In genomic region chr13:94941230-94941629, GRCm38 (mm10) we compare ENCODE assay signal across 8 mouse cellular contexts. TPM values are rescaled to one million over a fixed set of nuclear protein-coding genes. Genes with fewer than 3 reads are reported as not detected.
DNase-seq lines count a peak whose midpoint lies in the region; ATAC-seq and TF ChIP-seq lines count a peak whose summit lies in the region.

No protein-coding gene starts in this region.

- TF ChIP-seq POLR2A in thymus, adult 2 months (IDR thresholded peaks at IDR 0.05; ENCODE audit: control insufficient read depth, extremely low read depth, insufficient read depth, low read length, poor library complexity), result no peak

- H3K27ac ChIP-seq in thymus, adult 2 months (ENCODE audit: control insufficient read depth, insufficient read depth, low read length), result no peak overlapping the region
- H3K27ac ChIP-seq in limb, embryonic 10.5 days, result no peak overlapping the region

- WGBS in thymus, adult 2 months, result 23% methylated on average over 4 of the region's 4 CpGs
- WGBS in limb, embryonic 10.5 days, result 20% methylated on average over 4 of the region's 4 CpGs

- H3K4me1 ChIP-seq in thymus, adult 2 months (replicated peaks; ENCODE audit: control insufficient read depth, insufficient read depth, low read length), result no peaks in the 10 kb centered on the region
- no peaks in the 10 kb centered on the region for H3K4me1 ChIP-seq in limb, embryonic 10.5 days

- peak; percentile 41 for DNase-seq in thymus, adult 2 months
- DNase-seq in thymus, adult 18-20 months, result no peak
- DNase-seq in brain, adult 2 months (ENCODE audit: low read depth, low spot score), result peak; percentile 82
- DNase-seq in fibroblast of lung, adult 2 months (ENCODE audit: low read depth), result peak; percentile 33
- DNase-seq in limb, embryonic 10.5 days (ENCODE audit: low spot score), result peak; percentile 78
- peak; percentile 55 for DNase-seq in ovary, postnatal 14 days (ENCODE audit: low spot score)

- no peak for TF ChIP-seq CTCF in thymus, adult 2 months (IDR thresholded peaks at IDR 0.05; ENCODE audit: borderline replicate concordance, control insufficient read depth, extremely low read depth, insufficient read depth, low read length, poor library complexity)

- no peaks in the 10 kb centered on the region for H3K36me3 ChIP-seq in thymus, adult 2 months (ENCODE audit: control insufficient read depth, insufficient read depth, low read length)
- no peaks in the 10 kb centered on the region for H3K36me3 ChIP-seq in limb, embryonic 10.5 days

- no peak overlapping the region for H3K4me3 ChIP-seq in thymus, adult 2 months (ENCODE audit: control insufficient read depth, insufficient read depth, low read length)
- no peak overlapping the region for H3K4me3 ChIP-seq in limb, embryonic 10.5 days

- H3K9me3 ChIP-seq in limb, embryonic 10.5 days (replicated peaks), result no peaks in the 10 kb centered on the region

- H3K27me3 ChIP-seq in thymus, adult 2 months (ENCODE audit: control insufficient read depth, insufficient read depth, low read length), result no peaks in the 10 kb centered on the region
- H3K27me3 ChIP-seq in limb, embryonic 10.5 days (ENCODE audit: low read depth, poor library complexity, severe bottlenecking), result peaks cover 8% of the 10 kb centered on the region; the same call in 1 of the 2 replicates

- peak; percentile 35 for ATAC-seq in inflammation-experienced regulatory T-cells, adult 6 months
- ATAC-seq in erythroblast, adult 5-6 weeks (replicated peaks; ENCODE audit: low FRiP score, poor library complexity, severe bottlenecking), result no peak

RNA-seq across cellular contexts. Expression of gene Wdr41, which starts 34.9 kb away (rescaled TPM):
- 12.2 and 12.7 TPM in 2 replicates for polyA plus RNA-seq in thymus, adult 2 months (2012; rRNA removed)
- polyA plus RNA-seq in inflammation-experienced regulatory T-cells, adult 6 months (2017; shearing (Covaris generic)), result 1 to 10 TPM; 2.9 to 5.7 (median 4.5) TPM
- polyA plus RNA-seq in limb, embryonic 10.5 days (2016; fragmentation: Nextera tagmentation; extraction: Ambion mirVana), result 12.6 and 16.4 TPM in 2 replicates
- 6.9 and 14.0 TPM in 2 replicates for total RNA-seq in erythroblast, adult 5-6 weeks (2015; ENCODE audit: low replicate concordance)
- total RNA-seq in erythroblast, adult 5-6 weeks (2017; ENCODE audit: low replicate concordance), result 2.0 and 3.4 TPM in 2 replicates

Comparison
In these comparisons a context has a peak if more than half of its experiments do, and no peak if none do; other contexts are left out.
1. DNase-seq: peak in thymus, adult 2 months (single experiment), brain, adult 2 months (single experiment), fibroblast of lung, adult 2 months (single experiment), limb, embryonic 10.5 days (single experiment) and ovary, postnatal 14 days (single experiment); none in thymus, adult 18-20 months (0 of 2).